Mouse (Mus musculus): Measurements from ENCODE around the gene Olfr32. TPM values are rescaled to one million over a fixed set of nuclear protein-coding genes. Genes with fewer than 3 reads are reported as not detected.
A peak's percentile ranks its signal among the peaks of the same experiment; 100 is the strongest.
"Not testable (repeated sequence)": the region's sequence is repeated elsewhere in the genome, so short reads cannot be mapped to it uniquely, and the experiment has no call there.

Olfr32 gene
- not detected in 2 replicates for total RNA-seq (2017)

- ATAC-seq (replicated peaks in 1 of 2; ENCODE audit: insufficient read depth in 1 of 2, low FRiP score in 2 of 2, low TSS enrichment in 1 of 2, low read depth in 1 of 2, poor library complexity in 2 of 2, severe bottlenecking in 2 of 2) = no peak
Measured at GRCm38 (mm10) chr2:90142196-90142595, at the start of gene Olfr32. Olfr32 (minus strand) TSS chr2:90142296.

DNA sequence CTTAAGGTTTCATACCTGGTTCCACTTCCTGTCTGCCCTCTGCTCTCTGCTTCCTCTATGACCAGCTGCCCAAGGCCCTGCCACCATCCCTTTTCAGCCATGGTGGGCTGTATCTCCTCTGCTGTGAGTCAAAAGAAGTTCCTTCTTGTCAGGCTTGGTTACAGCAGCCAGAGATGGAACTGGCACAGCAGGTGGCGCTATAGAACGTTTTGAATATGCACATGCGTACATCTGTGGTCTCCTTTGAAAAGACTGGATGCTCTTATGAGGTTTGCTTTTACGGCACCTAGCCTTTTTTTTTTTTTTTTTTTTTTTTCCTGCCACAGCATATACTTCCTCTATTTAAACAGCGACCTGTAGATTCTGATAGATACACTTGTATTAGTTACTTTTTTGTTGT is 45.0 kb upstream of the Olfr32 start:
- ATAC-seq (replicated peaks in 1 of 2; ENCODE audit: insufficient read depth in 1 of 2, low FRiP score in 2 of 2, low TSS enrichment in 1 of 2, low read depth in 1 of 2, poor library complexity in 2 of 2, severe bottlenecking in 2 of 2) = peak; percentile 76 to 93

- ATAC-seq (replicated peaks in 1 of 2; ENCODE audit: insufficient read depth in 1 of 2, low FRiP score in 2 of 2, low TSS enrichment in 1 of 2, low read depth in 1 of 2, poor library complexity in 2 of 2, severe bottlenecking in 2 of 2) = not testable (repeated sequence)
Measured at GRCm38 (mm10) chr2:90186082-90186481, 44.0 kb upstream of the Olfr32 start.

DNA sequence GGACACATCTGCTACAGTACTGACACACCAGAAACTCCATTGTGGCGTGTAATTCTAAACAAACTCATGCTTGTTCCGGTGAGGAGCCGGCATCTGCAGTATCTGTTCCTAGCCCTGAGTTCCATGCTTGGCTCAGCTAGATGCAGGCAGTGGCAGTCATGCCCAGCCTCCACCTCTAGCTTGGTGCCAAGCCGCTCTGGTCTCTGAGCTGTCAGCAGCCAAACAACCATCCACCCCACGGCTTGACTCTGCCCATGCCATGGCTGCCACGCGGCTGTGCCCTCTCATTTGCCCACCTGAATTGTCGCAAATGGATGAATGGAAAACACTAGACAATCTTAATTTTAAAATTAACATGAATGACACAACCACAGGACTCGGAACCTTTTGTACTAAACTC is 11.8 kb upstream of the Olfr32 start:
- ATAC-seq (replicated peaks in 1 of 2; ENCODE audit: insufficient read depth in 1 of 2, low FRiP score in 2 of 2, low TSS enrichment in 1 of 2, low read depth in 1 of 2, poor library complexity in 2 of 2, severe bottlenecking in 2 of 2) = no peak

GRCm38 (mm10) chr2:90152991-90153390 is 10.9 kb upstream of the Olfr32 start, which contains the start of gene Olfr1270:
Olfr1270 (minus strand) TSS chr2:90153091.
- no peak for ATAC-seq (replicated peaks in 1 of 2; ENCODE audit: insufficient read depth in 1 of 2, low FRiP score in 2 of 2, low TSS enrichment in 1 of 2, low read depth in 1 of 2, poor library complexity in 2 of 2, severe bottlenecking in 2 of 2)

DNA sequence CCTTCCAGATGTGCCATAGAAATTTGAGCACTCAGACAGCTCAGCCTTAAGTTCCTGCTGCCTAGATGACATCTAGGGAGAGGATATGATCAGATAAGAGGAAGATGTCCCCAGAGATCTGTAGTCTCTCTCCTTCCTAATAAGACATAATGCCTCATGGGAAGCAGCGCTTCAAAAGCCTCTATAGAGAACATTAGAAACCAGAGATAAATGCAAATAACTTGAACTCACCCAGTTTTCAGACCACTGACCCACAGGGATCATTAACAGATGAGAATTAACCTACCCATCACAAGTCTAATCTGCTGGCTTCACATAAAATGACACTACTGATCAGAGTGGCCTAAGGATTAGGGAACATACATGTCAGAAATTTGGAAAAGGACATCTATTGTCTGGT is 20.8 kb downstream of the Olfr32 start, which contains the start of gene Olfr1269:
Olfr1269 (minus strand) TSS at position 101 of the 400 bp plus-strand sequence.
- no peak for ATAC-seq (replicated peaks in 1 of 2; ENCODE audit: insufficient read depth in 1 of 2, low FRiP score in 2 of 2, low TSS enrichment in 1 of 2, low read depth in 1 of 2, poor library complexity in 2 of 2, severe bottlenecking in 2 of 2)

Other genes with a start within 250 kb of the Olfr32 start
- not detected in 2 replicates for gene Olfr1258, start 215.0 kb downstream of the Olfr32 start, total RNA-seq (2017)
- not detected in 2 replicates for gene Olfr1259, start 193.6 kb downstream of the Olfr32 start, total RNA-seq (2017)
- gene Olfr1260, start 168.0 kb downstream of the Olfr32 start, total RNA-seq (2017) = not detected in 2 replicates
- not detected in 2 replicates for gene Olfr1261, start 151.1 kb downstream of the Olfr32 start, total RNA-seq (2017)
- gene Olfr1262, start 142.2 kb downstream of the Olfr32 start, total RNA-seq (2017) = not detected in 2 replicates
- gene Olfr1263, start 130.2 kb downstream of the Olfr32 start, total RNA-seq (2017) = not detected in 2 replicates
- gene Olfr1264, start 116.7 kb downstream of the Olfr32 start, total RNA-seq (2017) = not detected in 2 replicates
- gene Olfr1265, start 107.0 kb downstream of the Olfr32 start, total RNA-seq (2017) = not detected in 2 replicates
- gene Olfr140, start 78.7 kb downstream of the Olfr32 start, total RNA-seq (2017) = not detected in 2 replicates
- gene Olfr1269, start 20.9 kb downstream of the Olfr32 start, total RNA-seq (2017) = not detected in 2 replicates
- gene Olfr1270, start 10.8 kb upstream of the Olfr32 start, total RNA-seq (2017) = not detected in 2 replicates
- gene Olfr1506, start 82.2 kb upstream of the Olfr32 start, total RNA-seq (2017) = 0.19 TPM in 1 of 2 replicates, not detected in the other
- gene Olfr142, start 115.3 kb upstream of the Olfr32 start, total RNA-seq (2017) = not detected in 2 replicates
- gene Olfr1271, start 128.7 kb upstream of the Olfr32 start, total RNA-seq (2017) = not detected in 2 replicates
- not detected in 2 replicates for gene Olfr1272, start 150.5 kb upstream of the Olfr32 start, total RNA-seq (2017)
- gene Gm13769, start 179.9 kb upstream of the Olfr32 start, total RNA-seq (2017) = not detected in 2 replicates

All from hematopoietic stem cell, adult 5-6 weeks (primary cell).